Mouse (Mus musculus) liver, postnatal 0 days (tissue): ENCODE measurements around the gene Agap1.

Experiments
- CTCF ChIP-seq: sonication (generic); IDR thresholded peaks from 2 replicates; pipeline ENCODE4 v1.5.1; 2016; ENCODE audit warnings: antibody characterized with exemption, low read depth
- EP300 ChIP-seq: IDR thresholded peaks from 2 replicates; pipeline ENCODE4 v1.6.1; 2016; ENCODE audit warnings: antibody characterized with exemption, low read depth, mild to moderate bottlenecking

GRCm38 (mm10) chr1:89573486-89573885 lies 118.9 kb downstream of the Agap1 start:
- TF ChIP-seq EP300 (no peak), CTCF (no peak)
